Mouse (Mus musculus) neural tube, embryonic 15.5 days (tissue): ENCODE data around the gene Pnmt. TPM values are rescaled to one million over a fixed set of nuclear protein-coding genes. Genes with fewer than 3 reads are reported as not detected.

Experiments
- ATAC-seq: fragments of 200-750 bp; cut with Nextera tagmentation; 2 replicates; pipeline ENCODE4 v1.8.0; 2017; ENCODE audit warnings: mild to moderate bottlenecking, moderate TSS enrichment, moderate library complexity; ENCODE audit not compliant: low FRiP score
- H3K27ac ChIP-seq: fragments of 300-500 bp; sonication (generic); replicated peaks from 2 replicates; pipeline ENCODE4 v1.5.1; 2015; ENCODE audit warnings: mild to moderate bottlenecking, inconsistent platforms
- H3K27me3 ChIP-seq: fragments of 300-500 bp; sonication (generic); replicated peaks from 2 replicates; pipeline ENCODE4 v1.6.1; 2015; ENCODE audit warnings: inconsistent platforms
- H3K36me3 ChIP-seq: fragments of 300-500 bp; sonication (generic); 2 replicates; pipeline ENCODE4 v1.6.1; 2015; ENCODE audit warnings: inconsistent platforms
- H3K4me1 ChIP-seq: fragments of 300-500 bp; sonication (generic); 2 replicates; pipeline ENCODE4 v1.6.1; 2015; ENCODE audit warnings: inconsistent platforms
- H3K4me2 ChIP-seq: fragments of 300-500 bp; sonication (generic); 2 replicates; pipeline ENCODE4 v1.6.1; 2015; ENCODE audit warnings: inconsistent platforms, mild to moderate bottlenecking, moderate library complexity
- H3K4me3 ChIP-seq: fragments of 300-500 bp; sonication (generic); replicated peaks from 2 replicates; pipeline ENCODE4 v1.5.1; 2015; ENCODE audit warnings: mild to moderate bottlenecking, inconsistent platforms
- H3K9ac ChIP-seq: fragments of 300-500 bp; sonication (generic); replicated peaks from 2 replicates; pipeline ENCODE4 v1.6.1; 2015; ENCODE audit warnings: mild to moderate bottlenecking, inconsistent platforms
- H3K9me3 ChIP-seq: fragments of 300-500 bp; sonication (generic); replicated peaks from 2 replicates; pipeline ENCODE4 v1.6.1; 2016; ENCODE audit warnings: inconsistent platforms
- WGBS: fragments of 180-500 bp; shearing (Covaris S2); methylation state at CpG from one replicate; pipeline ENCODE4 v1.1.7; 2015; ENCODE audit warnings: mixed read lengths; 5-methylcytosine and 5-hydroxymethylcytosine counted together
- polyA plus RNA-seq: library from polyadenylated mRNA; unstranded; fragments of >200 nt; fragmentation: Nextera tagmentation; extraction: Ambion mirVana; gene quantifications from 2 replicates; pipeline ENCODE4 v1.2.1, GENCODE M21; 2015

The Pnmt gene
- polyA plus RNA-seq, 1 experiment from 2014 or later: 2.9 TPM

GRCm38 (mm10) chr11:98431743-98432502 is 45.7 kb downstream of the Pnmt start:
- ATAC-seq: no peak
- 88% methylated on average over 9 of the region's 9 CpGs for WGBS
- no peak overlapping the region for H3K9ac ChIP-seq

GRCm38 (mm10) chr11:98435723-98436122 is 49.5 kb downstream of the Pnmt start:
- 89% methylated on average over 9 of the region's 9 CpGs for WGBS
- ATAC-seq: no peak
- no peak overlapping the region for H3K27ac ChIP-seq
- no peak overlapping the region for H3K4me2 ChIP-seq
- no peak overlapping the region for H3K4me3 ChIP-seq
- no peaks in the 10 kb centered on the region for H3K9me3 ChIP-seq
- no peaks in the 10 kb centered on the region for H3K36me3 ChIP-seq
- H3K4me1 ChIP-seq: peaks cover 12% of the 10 kb centered on the region
- no peaks in the 10 kb centered on the region for H3K27me3 ChIP-seq
- H3K9ac ChIP-seq: no peak overlapping the region

More at GRCm38 (mm10) chr11:98431743-98432502, 45.7 kb downstream of the Pnmt start:
- H3K4me3 ChIP-seq: no peak overlapping the region
- H3K4me1 ChIP-seq: no peaks in the 10 kb centered on the region
- H3K9me3 ChIP-seq: no peaks in the 10 kb centered on the region
- H3K36me3 ChIP-seq: no peaks in the 10 kb centered on the region
- H3K4me2 ChIP-seq: no peak overlapping the region
- no peaks in the 10 kb centered on the region for H3K27me3 ChIP-seq
- no peak overlapping the region for H3K27ac ChIP-seq

GRCm38 (mm10) chr11:98437441-98437840 is 51.2 kb downstream of the Pnmt start:
- Histone ChIP-seq H3K27ac (no peak overlapping the region), H3K9ac (0 out of 2 replicates have a peak overlapping the region, but pooled peaks have one; percentile 61), H3K27me3 (no peaks in the 10 kb centered on the region), H3K9me3 (no peaks in the 10 kb centered on the region), H3K4me1 (peaks cover 12% of the 10 kb centered on the region), H3K4me2 (peak overlapping the region; percentile 76; the same call in 1 of the 2 replicates), H3K36me3 (no peaks in the 10 kb centered on the region), H3K4me3 (peak overlapping the region; percentile 90; the same call in 1 of the 2 replicates)
- no peak for ATAC-seq
- 85% methylated on average over 6 of the region's 6 CpGs for WGBS

Other genes starting within 250 kb of the Pnmt start
- 21.1 and 23.0 TPM in 2 replicates for gene Fbxl20, start 236.0 kb upstream of the Pnmt start, polyA plus RNA-seq
- gene Med1, start 193.2 kb upstream of the Pnmt start, polyA plus RNA-seq: 51.3 and 54.1 TPM in 2 replicates
- gene Cdk12, start 183.4 kb upstream of the Pnmt start, polyA plus RNA-seq: 7.1 and 7.2 TPM in 2 replicates
- 13.7 and 16.3 TPM in 2 replicates for gene Neurod2, start 56.8 kb upstream of the Pnmt start, polyA plus RNA-seq
- gene Ppp1r1b, start 38.0 kb upstream of the Pnmt start, polyA plus RNA-seq: 2.5 and 3.7 TPM in 2 replicates
- 31.6 and 37.6 TPM in 2 replicates for gene Stard3, start 28.1 kb upstream of the Pnmt start, polyA plus RNA-seq
- 1.4 and 1.7 TPM in 2 replicates for gene Tcap, start 2.6 kb upstream of the Pnmt start, polyA plus RNA-seq
- 7.4 and 9.6 TPM in 2 replicates for gene Pgap3, start 14.0 kb downstream of the Pnmt start, polyA plus RNA-seq
- 7.3 and 9.4 TPM in 2 replicates for gene Erbb2, start 26.0 kb downstream of the Pnmt start, polyA plus RNA-seq
- 243 and 278 TPM in 2 replicates for gene Mien1, start 52.5 kb downstream of the Pnmt start, polyA plus RNA-seq
- 1.1 and 8.3 TPM in 2 replicates for gene Grb7, start 59.9 kb downstream of the Pnmt start, polyA plus RNA-seq
- 0.18 and 1.3 TPM in 2 replicates for gene Ikzf3, start 159.6 kb downstream of the Pnmt start, polyA plus RNA-seq
- gene Zpbp2, start 164.6 kb downstream of the Pnmt start, polyA plus RNA-seq: 0.45 TPM in 1 of 2 replicates, not detected in the other
- 92.9 and 99.8 TPM in 2 replicates for gene Ormdl3, start 200.9 kb downstream of the Pnmt start, polyA plus RNA-seq
- not detected in 2 replicates for gene Lrrc3c, start 211.8 kb downstream of the Pnmt start, polyA plus RNA-seq
- gene Gm12355, start 239.2 kb downstream of the Pnmt start, polyA plus RNA-seq: 0.42 and 0.79 TPM in 2 replicates
- not detected in 2 replicates for gene Gsdma3, start 239.9 kb downstream of the Pnmt start, polyA plus RNA-seq